Mouse (Mus musculus) embryonic facial prominence, embryonic 12.5 days (tissue): ENCODE data around the gene Fyn. TPM values are rescaled to one million over a fixed set of nuclear protein-coding genes. Genes with fewer than 3 reads are reported as not detected.

ENCODE experiments used
- ATAC-seq: fragments of 200-750 bp; cut with Nextera tagmentation; 2 replicates; pipeline ENCODE4 v1.8.0; 2017; ENCODE audit not compliant: insufficient number of reproducible peaks, insufficient read depth, low FRiP score, low TSS enrichment
- H3K27ac ChIP-seq: fragments of 300-500 bp; sonication (generic); 2 replicates; pipeline ENCODE4 v1.5.1; 2016; ENCODE audit warnings: mild to moderate bottlenecking
- H3K27me3 ChIP-seq: fragments of 300-500 bp; sonication (generic); 2 replicates; pipeline ENCODE4 v1.6.1; 2016; ENCODE audit warnings: mild to moderate bottlenecking, moderate library complexity
- H3K36me3 ChIP-seq: fragments of 300-500 bp; sonication (generic); 2 replicates; pipeline ENCODE4 v1.6.1; 2016; ENCODE audit warnings: mild to moderate bottlenecking
- H3K4me1 ChIP-seq: fragments of 300-500 bp; sonication (generic); 2 replicates; pipeline ENCODE4 v1.6.1; 2016
- H3K4me2 ChIP-seq: fragments of 300-500 bp; sonication (generic); replicated peaks from 2 replicates; pipeline ENCODE4 v1.6.1; 2016; ENCODE audit warnings: mild to moderate bottlenecking, moderate library complexity
- H3K4me3 ChIP-seq: fragments of 300-500 bp; sonication (generic); 2 replicates; pipeline ENCODE4 v1.5.1; 2016; ENCODE audit warnings: mild to moderate bottlenecking
- H3K9ac ChIP-seq: fragments of 300-500 bp; sonication (generic); 2 replicates; pipeline ENCODE4 v1.6.1; 2016; ENCODE audit warnings: mild to moderate bottlenecking, moderate library complexity
- H3K9me3 ChIP-seq: fragments of 300-500 bp; sonication (generic); 2 replicates; pipeline ENCODE4 v1.6.1; 2016; ENCODE audit warnings: mild to moderate bottlenecking, moderate library complexity
- WGBS: fragments of 180-500 bp; shearing (Covaris S2); methylation state at CpG from one replicate; pipeline ENCODE4 v1.1.7; 2016; 5-methylcytosine and 5-hydroxymethylcytosine counted together
- polyA plus RNA-seq: library from polyadenylated mRNA; unstranded; fragments of >200 nt; fragmentation: Nextera tagmentation; extraction: Ambion mirVana; gene quantifications from 2 replicates; pipeline ENCODE4 v1.2.1, GENCODE M21; 2016

Fyn gene
- 37.4 and 41.8 TPM in 2 replicates for polyA plus RNA-seq

- peak within 1 kb of the TSS; percentile 82 for H3K4me3 ChIP-seq
- H3K27me3 ChIP-seq = no peaks in the 10 kb centered on the region
- peak within 1 kb of the TSS; percentile 91 for H3K27ac ChIP-seq
- no peak for ATAC-seq
- WGBS = 41% methylated on average over 8 of the region's 8 CpGs
- H3K9me3 ChIP-seq = no peaks in the 10 kb centered on the region
- peak within 1 kb of the TSS; percentile 84 for H3K4me2 ChIP-seq
- H3K4me1 ChIP-seq = peaks cover 20% of the 10 kb centered on the region
- no peaks in the 10 kb centered on the region for H3K36me3 ChIP-seq
- peak within 1 kb of the TSS; percentile 90 for H3K9ac ChIP-seq
These were observed at the start of gene Fyn for GRCm38 (mm10) chr10:39368572-39369135. Fyn (plus strand) TSS chr10:39368855.

DNA sequence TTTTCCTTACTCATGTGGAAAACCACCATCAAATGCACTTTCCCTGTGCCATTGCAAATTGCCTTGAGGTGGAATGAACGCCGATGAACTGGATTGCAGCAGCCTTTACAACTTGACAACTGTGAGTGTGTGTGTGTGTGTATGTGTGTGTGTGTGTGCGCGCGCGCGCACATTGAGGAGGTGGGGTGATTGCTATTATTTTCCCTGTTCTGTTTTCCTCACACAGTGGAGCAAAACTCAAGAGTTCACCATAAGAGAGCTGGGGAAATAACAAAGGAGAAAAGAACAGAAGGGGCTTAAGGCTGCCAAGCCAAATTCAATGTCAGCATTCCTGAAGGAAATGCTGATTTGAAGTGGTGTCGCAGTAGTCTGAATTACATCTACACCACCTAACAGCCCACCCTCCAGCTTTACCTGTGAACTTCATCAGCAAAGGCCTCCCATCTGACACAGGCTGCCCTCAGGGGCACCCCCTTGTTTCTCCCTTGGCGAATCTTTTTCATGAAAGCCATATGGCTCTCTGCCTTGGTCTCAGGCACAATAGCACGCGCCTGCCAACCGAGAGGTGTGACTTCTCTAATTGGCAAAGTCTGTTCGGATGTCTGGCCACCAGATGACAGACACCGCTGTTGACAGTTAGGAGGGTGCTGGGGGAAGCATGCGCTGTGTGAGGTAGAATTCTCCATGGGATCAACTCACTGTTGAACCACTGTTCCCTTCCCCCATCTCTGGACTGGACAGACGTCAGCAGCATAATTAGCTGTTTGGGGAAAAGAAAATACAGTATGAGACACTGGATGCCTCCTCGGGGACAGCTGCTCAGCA, 47.6 kb upstream of the Fyn start:
- Histone ChIP-seq H3K4me3 (no peak overlapping the region), H3K9ac (no peak overlapping the region), H3K4me1 (peaks cover 13% of the 10 kb centered on the region), H3K9me3 (no peaks in the 10 kb centered on the region), H3K27ac (peak overlapping the region; percentile 30; the same call in 1 of the 2 replicates), H3K36me3 (no peaks in the 10 kb centered on the region), H3K4me2 (0 out of 2 replicates have a peak overlapping the region, but pooled peaks have one; percentile 22), H3K27me3 (no peaks in the 10 kb centered on the region)
- ATAC-seq = peak; percentile 64; the same call in 1 of the 2 replicates
- WGBS = 47% methylated on average over 17 of the region's 17 CpGs

DNA sequence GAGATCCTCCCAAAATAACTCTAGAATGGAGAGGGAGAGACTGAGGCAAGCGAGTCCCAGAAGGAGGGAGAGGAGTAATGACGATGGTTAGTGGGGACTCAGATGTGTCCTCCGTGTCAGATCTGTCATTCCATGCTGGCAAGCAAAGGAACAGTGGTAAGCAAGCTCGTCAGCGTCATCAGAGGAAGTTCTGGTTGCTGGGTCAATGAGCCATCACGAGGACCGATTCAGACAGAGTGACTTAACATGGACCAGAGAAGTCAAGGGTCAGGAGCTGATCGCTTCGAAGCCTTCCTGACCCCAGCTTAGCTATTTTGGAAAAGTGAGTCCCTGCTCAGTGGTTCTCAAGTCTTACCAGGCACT, 47.1 kb upstream of the Fyn start:
- H3K27ac ChIP-seq = 0 out of 2 replicates have a peak overlapping the region, but pooled peaks have one; percentile 23
- H3K36me3 ChIP-seq = no peaks in the 10 kb centered on the region
- 0 out of 2 replicates have a peak overlapping the region, but pooled peaks have one; percentile 22 for H3K4me2 ChIP-seq
- 56% methylated on average over 9 of the region's 9 CpGs for WGBS
- H3K9me3 ChIP-seq = no peaks in the 10 kb centered on the region
- H3K4me1 ChIP-seq = peaks cover 13% of the 10 kb centered on the region
- no peak for ATAC-seq
- H3K9ac ChIP-seq = no peak overlapping the region
- no peaks in the 10 kb centered on the region for H3K27me3 ChIP-seq
- H3K4me3 ChIP-seq = no peak overlapping the region

DNA sequence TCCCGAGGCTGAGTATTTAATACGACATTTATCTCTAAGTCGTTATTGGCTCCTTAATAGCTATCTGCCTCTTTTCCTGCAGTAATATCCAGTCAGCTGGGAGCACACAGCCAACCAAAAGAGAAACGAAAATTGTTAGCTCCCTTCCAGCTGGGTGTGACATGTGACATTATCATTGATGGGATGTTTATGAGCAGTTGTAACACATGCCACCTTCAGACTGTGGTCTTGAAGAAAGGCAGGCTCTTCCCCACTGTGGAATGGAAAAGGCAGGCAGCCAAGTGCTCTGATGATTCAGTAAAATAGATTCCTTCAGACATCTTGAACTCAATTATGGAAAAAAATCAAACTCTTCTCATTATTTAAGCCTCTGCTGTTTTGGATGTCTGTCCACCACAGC, 46.5 kb upstream of the Fyn start:
- 76% methylated on average over 4 of the region's 4 CpGs for WGBS
- ATAC-seq = no peak

GRCm38 (mm10) chr10:39324291-39324690, 44.4 kb upstream of the Fyn start:
- Histone ChIP-seq H3K27me3 (no peaks in the 10 kb centered on the region), H3K9me3 (no peaks in the 10 kb centered on the region), H3K4me2 (no peak overlapping the region), H3K36me3 (no peaks in the 10 kb centered on the region), H3K27ac (no peak overlapping the region), H3K4me3 (no peak overlapping the region), H3K9ac (no peak overlapping the region), H3K4me1 (peaks cover 13% of the 10 kb centered on the region)
- no peak for ATAC-seq
- WGBS = 78% methylated on average over 2 of the region's 2 CpGs

More for the DNA sequence above, 46.5 kb upstream of the Fyn start:
- Histone ChIP-seq H3K4me2 (no peak overlapping the region), H3K4me3 (no peak overlapping the region), H3K36me3 (no peaks in the 10 kb centered on the region), H3K27ac (no peak overlapping the region), H3K27me3 (no peaks in the 10 kb centered on the region), H3K9ac (no peak overlapping the region), H3K4me1 (peaks cover 13% of the 10 kb centered on the region), H3K9me3 (no peaks in the 10 kb centered on the region)

- ATAC-seq = no peak
- WGBS = 83% methylated on average over 2 of the region's 2 CpGs
- Histone ChIP-seq H3K27me3 (no peaks in the 10 kb centered on the region), H3K27ac (no peak overlapping the region), H3K36me3 (no peaks in the 10 kb centered on the region), H3K4me1 (no peaks in the 10 kb centered on the region), H3K9me3 (peaks cover 11% of the 10 kb centered on the region), H3K9ac (no peak overlapping the region), H3K4me2 (no peak overlapping the region), H3K4me3 (no peak overlapping the region)
These were observed 40.0 kb upstream of the Fyn start for GRCm38 (mm10) chr10:39328661-39329060.

DNA sequence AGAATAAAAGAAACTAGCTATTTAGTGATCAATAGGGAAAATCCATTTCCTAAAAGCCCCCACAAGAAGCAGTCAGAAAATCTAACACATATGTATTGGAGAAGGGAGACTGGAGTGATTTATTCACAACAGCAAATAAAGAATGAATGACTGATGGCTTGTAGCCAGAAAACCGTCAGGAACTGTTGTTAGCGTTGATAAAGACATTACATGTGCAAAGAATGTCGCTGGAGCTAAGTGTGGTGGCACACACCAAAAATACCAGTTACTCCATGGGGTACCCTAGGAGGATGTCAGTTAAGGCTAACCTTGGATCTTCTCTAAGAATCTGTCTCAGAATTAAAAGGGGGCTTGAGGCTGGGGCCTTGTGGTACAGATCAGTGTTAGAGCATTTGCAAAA, 34.3 kb upstream of the Fyn start:
- no peak for ATAC-seq
- H3K4me1 ChIP-seq = no peaks in the 10 kb centered on the region
- 67% methylated on average over 3 of the region's 3 CpGs for WGBS
- no peak overlapping the region for H3K27ac ChIP-seq
- peaks cover 11% of the 10 kb centered on the region for H3K9me3 ChIP-seq
- H3K9ac ChIP-seq = no peak overlapping the region
- no peak overlapping the region for H3K4me3 ChIP-seq
- H3K36me3 ChIP-seq = no peaks in the 10 kb centered on the region
- H3K4me2 ChIP-seq = no peak overlapping the region
- H3K27me3 ChIP-seq = no peaks in the 10 kb centered on the region

GRCm38 (mm10) chr10:39335880-39336279, 32.8 kb upstream of the Fyn start:
- no peaks in the 10 kb centered on the region for H3K27me3 ChIP-seq
- ATAC-seq = no peak
- peaks cover 11% of the 10 kb centered on the region for H3K9me3 ChIP-seq
- no peak overlapping the region for H3K4me3 ChIP-seq
- H3K9ac ChIP-seq = no peak overlapping the region
- no peaks in the 10 kb centered on the region for H3K36me3 ChIP-seq
- no peaks in the 10 kb centered on the region for H3K4me1 ChIP-seq
- no peak overlapping the region for H3K27ac ChIP-seq
- no peak overlapping the region for H3K4me2 ChIP-seq

- H3K36me3 ChIP-seq = no peaks in the 10 kb centered on the region
- H3K27me3 ChIP-seq = no peaks in the 10 kb centered on the region
- H3K9ac ChIP-seq = no peak overlapping the region
- ATAC-seq = no peak
- no peak overlapping the region for H3K27ac ChIP-seq
- H3K4me1 ChIP-seq = no peaks in the 10 kb centered on the region
- WGBS = 59% methylated on average over 2 of the region's 2 CpGs
- no peak overlapping the region for H3K4me2 ChIP-seq
- H3K4me3 ChIP-seq = no peak overlapping the region
- H3K9me3 ChIP-seq = no peaks in the 10 kb centered on the region
These were observed 29.3 kb upstream of the Fyn start for GRCm38 (mm10) chr10:39339189-39339968.

- ATAC-seq = no peak
- Histone ChIP-seq H3K4me3 (no peak overlapping the region), H3K36me3 (no peaks in the 10 kb centered on the region), H3K4me1 (no peaks in the 10 kb centered on the region), H3K9ac (no peak overlapping the region), H3K4me2 (no peak overlapping the region), H3K27me3 (no peaks in the 10 kb centered on the region), H3K9me3 (no peaks in the 10 kb centered on the region), H3K27ac (no peak overlapping the region)
- WGBS = 86% methylated on average over 2 of the region's 2 CpGs
These were observed 28.8 kb upstream of the Fyn start for GRCm38 (mm10) chr10:39339969-39340236.

DNA sequence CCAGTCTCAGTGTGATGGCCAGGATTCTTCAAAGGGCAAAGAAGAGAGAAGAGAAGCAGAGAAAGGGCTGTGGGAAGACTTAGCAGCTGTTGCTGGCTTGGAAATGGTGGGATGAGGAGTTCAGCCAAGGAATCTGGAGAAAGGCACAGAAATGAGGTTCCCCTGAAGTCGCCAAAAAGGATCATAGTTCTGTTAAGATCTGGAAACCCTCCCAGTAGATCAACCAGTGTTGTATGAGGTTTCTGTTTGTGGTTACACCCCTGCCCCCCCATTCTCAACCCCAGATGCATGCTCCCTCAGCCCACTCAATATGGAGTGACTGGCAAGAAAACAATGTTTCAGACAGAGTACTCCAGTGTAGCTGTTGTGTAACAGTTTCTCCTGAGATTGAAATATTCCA, 25.1 kb upstream of the Fyn start:
- no peaks in the 10 kb centered on the region for H3K4me1 ChIP-seq
- no peak for ATAC-seq
- H3K9me3 ChIP-seq = no peaks in the 10 kb centered on the region
- no peak overlapping the region for H3K27ac ChIP-seq
- H3K27me3 ChIP-seq = no peaks in the 10 kb centered on the region
- no peaks in the 10 kb centered on the region for H3K36me3 ChIP-seq
- 90% methylated on average over 1 of the region's 1 CpGs for WGBS
- no peak overlapping the region for H3K4me2 ChIP-seq
- H3K9ac ChIP-seq = no peak overlapping the region
- no peak overlapping the region for H3K4me3 ChIP-seq

GRCm38 (mm10) chr10:39345921-39346320, 22.7 kb upstream of the Fyn start:
- H3K27me3 ChIP-seq = no peaks in the 10 kb centered on the region

More at GRCm38 (mm10) chr10:39345921-39346320, 22.7 kb upstream of the Fyn start:
- Histone ChIP-seq H3K36me3 (no peaks in the 10 kb centered on the region), H3K9ac (no peak overlapping the region), H3K4me1 (no peaks in the 10 kb centered on the region), H3K4me2 (no peak overlapping the region), H3K27ac (no peak overlapping the region), H3K4me3 (no peak overlapping the region), H3K9me3 (no peaks in the 10 kb centered on the region)
- WGBS = 63% methylated on average over 1 of the region's 1 CpGs
- ATAC-seq = no peak
